Mouse (Mus musculus) neutrophil, adult 65 days (primary cell): ENCODE data around the gene Thbs1. TPM values are rescaled to one million over a fixed set of nuclear protein-coding genes. Genes with fewer than 3 reads are reported as not detected.

Source experiments
- total RNA-seq: library from RNA; stranded (reverse); gene quantifications from 2 replicates; pipeline ENCODE4 v1.2.4, GENCODE M21; 2023

Gene Thbs1
- 365 and 486 TPM in 2 replicates for total RNA-seq

GRCm38 (mm10) chr2:118111488-118112131, at the start of gene Thbs1:
TSS of gene Thbs1 (plus strand) at chr2:118111876.

Other genes starting within 250 kb of the Thbs1 start
- gene Fsip1, start 145.1 kb downstream of the Thbs1 start, total RNA-seq: not detected in 2 replicates